Mouse (Mus musculus) midbrain, embryonic 13.5 days (tissue): Measurements from ENCODE around the gene Six3. TPM values are rescaled to one million over a fixed set of nuclear protein-coding genes. Genes with fewer than 3 reads are reported as not detected.
A peak's percentile ranks its signal among the peaks of the same experiment; 100 is the strongest.

ENCODE experiments used
- ATAC-seq: fragments of 200-750 bp; cut with Nextera tagmentation; 2 replicates; pipeline ENCODE4 v1.8.0; 2017; ENCODE audit warnings: mild to moderate bottlenecking, moderate TSS enrichment, moderate library complexity
- H3K27ac ChIP-seq: fragments of 300-500 bp; sonication (generic); 2 replicates; pipeline ENCODE4 v1.5.1; 2015; ENCODE audit warnings: inconsistent platforms, mild to moderate bottlenecking, moderate library complexity
- H3K27me3 ChIP-seq: fragments of 300-500 bp; sonication (generic); 2 replicates; pipeline ENCODE4 v1.6.1; 2015; ENCODE audit warnings: mild to moderate bottlenecking, inconsistent platforms
- H3K36me3 ChIP-seq: fragments of 300-500 bp; sonication (generic); 2 replicates; pipeline ENCODE4 v1.6.1; 2015; ENCODE audit warnings: mild to moderate bottlenecking, inconsistent platforms
- H3K4me1 ChIP-seq: fragments of 300-500 bp; sonication (generic); replicated peaks from 2 replicates; pipeline ENCODE4 v1.6.1; 2015; ENCODE audit warnings: inconsistent platforms
- H3K4me2 ChIP-seq: fragments of 300-500 bp; sonication (generic); replicated peaks from 2 replicates; pipeline ENCODE4 v1.6.1; 2015; ENCODE audit warnings: moderate library complexity, mild to moderate bottlenecking, inconsistent platforms
- H3K4me3 ChIP-seq: fragments of 300-500 bp; sonication (generic); replicated peaks from 2 replicates; pipeline ENCODE4 v1.5.1; 2015; ENCODE audit warnings: mild to moderate bottlenecking, inconsistent platforms
- H3K9ac ChIP-seq: fragments of 300-500 bp; sonication (generic); replicated peaks from 2 replicates; pipeline ENCODE4 v1.6.1; 2015; ENCODE audit warnings: mild to moderate bottlenecking, inconsistent platforms
- H3K9me3 ChIP-seq: fragments of 300-500 bp; sonication (generic); 2 replicates; pipeline ENCODE4 v1.6.1; 2016; ENCODE audit warnings: mild to moderate bottlenecking, inconsistent platforms
- WGBS: fragments of 180-500 bp; shearing (Covaris S2); methylation state at CpG from one replicate; pipeline ENCODE4 v1.1.7; 2015; 5-methylcytosine and 5-hydroxymethylcytosine counted together
- polyA plus RNA-seq: library from polyadenylated mRNA; unstranded; fragments of >200 nt; fragmentation: Nextera tagmentation; extraction: Ambion mirVana; gene quantifications from 2 replicates; pipeline ENCODE4 v1.2.1, GENCODE M21; 2015

The Six3 gene
- polyA plus RNA-seq, 1 experiment from 2014 or later: 21.9 TPM

DNA sequence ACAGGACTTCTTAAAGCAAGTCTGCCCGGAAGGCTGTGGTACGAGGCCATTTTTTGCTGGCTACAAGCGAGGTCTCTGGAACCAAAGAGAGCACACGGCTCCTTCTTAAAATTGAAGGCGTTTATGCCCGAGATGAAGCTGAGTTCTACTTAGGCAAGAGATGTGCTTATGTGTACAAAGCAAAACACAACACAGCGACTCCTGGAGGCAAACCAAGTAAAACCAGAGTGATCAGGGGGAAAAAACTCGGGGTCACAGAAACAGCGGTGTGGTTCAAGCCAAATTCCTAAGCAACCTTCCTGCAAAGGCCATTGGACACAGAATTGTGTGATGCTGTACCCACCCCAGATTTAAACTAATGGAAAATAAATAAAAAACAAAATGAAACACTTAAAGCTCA, 13.9 kb upstream of the Six3 start:
- Histone ChIP-seq H3K36me3 (no peaks in the 10 kb centered on the region), H3K9ac (no peak overlapping the region), H3K27ac (no peak overlapping the region), H3K9me3 (no peaks in the 10 kb centered on the region), H3K4me3 (no peak overlapping the region), H3K4me1 (no peaks in the 10 kb centered on the region), H3K4me2 (no peak overlapping the region), H3K27me3 (peaks cover 67% of the 10 kb centered on the region)
- ATAC-seq: no peak
- WGBS: 64% methylated on average over 9 of the region's 9 CpGs

DNA sequence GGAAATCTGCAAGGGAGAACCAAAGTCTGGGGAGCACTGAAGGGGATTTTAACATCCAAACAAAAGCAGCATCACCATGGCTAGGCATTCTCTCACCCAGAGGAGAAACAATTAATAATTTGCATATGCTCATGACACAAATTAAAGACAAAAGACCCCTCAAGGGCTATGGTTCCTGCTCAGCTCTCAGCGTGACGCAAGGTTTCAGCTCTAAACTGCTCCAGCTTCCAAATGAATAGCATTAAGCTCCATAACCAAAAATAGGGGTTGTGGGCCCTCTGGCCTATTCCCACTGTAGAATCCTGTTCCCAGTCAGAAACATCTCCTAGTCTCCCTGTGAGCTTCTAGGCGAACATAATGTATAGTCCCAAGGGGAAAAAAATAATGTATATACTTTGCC, 6.9 kb upstream of the Six3 start:
- Histone ChIP-seq H3K9ac (no peak overlapping the region), H3K4me2 (no peak overlapping the region), H3K27me3 (peaks cover 88% of the 10 kb centered on the region), H3K4me3 (no peak overlapping the region), H3K9me3 (no peaks in the 10 kb centered on the region), H3K4me1 (peaks cover 10% of the 10 kb centered on the region), H3K36me3 (no peaks in the 10 kb centered on the region), H3K27ac (peak overlapping the region; percentile 5; the same call in 1 of the 2 replicates)
- ATAC-seq: no peak
- 5% methylated on average over 3 of the region's 3 CpGs for WGBS

DNA sequence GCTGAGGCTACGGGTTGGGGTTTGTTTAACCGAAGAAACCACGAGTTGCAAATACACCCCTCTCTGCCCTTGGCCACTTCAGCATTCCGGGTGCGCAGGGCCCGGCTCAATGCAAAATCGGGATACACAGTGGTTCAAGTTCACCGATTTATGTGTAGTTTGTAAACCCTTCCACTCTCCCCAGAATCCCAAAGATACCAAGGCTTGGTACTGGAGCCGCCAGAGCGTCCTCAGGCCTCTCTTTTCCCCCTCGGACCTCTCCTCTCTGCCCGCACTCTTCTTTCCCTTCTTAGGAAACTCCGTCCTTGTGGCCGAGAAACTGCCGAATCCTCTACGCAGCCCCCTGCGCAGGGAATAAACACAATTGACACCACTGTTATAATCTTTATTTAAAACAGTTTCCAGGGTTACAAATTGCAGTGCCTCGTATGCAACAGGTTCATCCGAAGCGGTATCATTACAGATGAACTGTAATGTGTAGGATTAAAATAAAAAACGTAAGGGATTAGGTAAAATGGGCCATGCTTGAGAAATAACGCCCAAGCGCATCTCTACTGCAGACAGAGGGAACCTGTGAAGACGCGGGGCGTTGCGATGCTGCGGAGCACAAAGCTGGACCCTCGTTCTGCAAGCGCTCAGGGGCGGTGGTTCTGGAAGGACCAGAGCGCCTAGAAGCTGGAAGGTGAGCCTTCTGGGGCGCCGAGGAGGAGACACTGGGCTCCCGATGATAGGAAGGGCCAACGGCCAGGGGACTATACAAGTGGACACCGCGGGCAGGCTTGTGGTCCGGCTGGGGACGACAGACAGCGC, 5.6 kb upstream of the Six3 start:
- H3K9ac ChIP-seq: 0 out of 2 replicates have a peak overlapping the region, but pooled peaks have one; percentile 4
- no peak for ATAC-seq
- H3K27ac ChIP-seq: peak overlapping the region; percentile 77
- H3K9me3 ChIP-seq: no peaks in the 10 kb centered on the region
- peaks cover 88% of the 10 kb centered on the region for H3K27me3 ChIP-seq
- no peaks in the 10 kb centered on the region for H3K36me3 ChIP-seq
- peak overlapping the region; percentile 43 for H3K4me2 ChIP-seq
- peak overlapping the region; percentile 24; the same call in 1 of the 2 replicates for H3K4me3 ChIP-seq
- 1% methylated on average over 41 of the region's 41 CpGs for WGBS
- peaks cover 10% of the 10 kb centered on the region for H3K4me1 ChIP-seq

DNA sequence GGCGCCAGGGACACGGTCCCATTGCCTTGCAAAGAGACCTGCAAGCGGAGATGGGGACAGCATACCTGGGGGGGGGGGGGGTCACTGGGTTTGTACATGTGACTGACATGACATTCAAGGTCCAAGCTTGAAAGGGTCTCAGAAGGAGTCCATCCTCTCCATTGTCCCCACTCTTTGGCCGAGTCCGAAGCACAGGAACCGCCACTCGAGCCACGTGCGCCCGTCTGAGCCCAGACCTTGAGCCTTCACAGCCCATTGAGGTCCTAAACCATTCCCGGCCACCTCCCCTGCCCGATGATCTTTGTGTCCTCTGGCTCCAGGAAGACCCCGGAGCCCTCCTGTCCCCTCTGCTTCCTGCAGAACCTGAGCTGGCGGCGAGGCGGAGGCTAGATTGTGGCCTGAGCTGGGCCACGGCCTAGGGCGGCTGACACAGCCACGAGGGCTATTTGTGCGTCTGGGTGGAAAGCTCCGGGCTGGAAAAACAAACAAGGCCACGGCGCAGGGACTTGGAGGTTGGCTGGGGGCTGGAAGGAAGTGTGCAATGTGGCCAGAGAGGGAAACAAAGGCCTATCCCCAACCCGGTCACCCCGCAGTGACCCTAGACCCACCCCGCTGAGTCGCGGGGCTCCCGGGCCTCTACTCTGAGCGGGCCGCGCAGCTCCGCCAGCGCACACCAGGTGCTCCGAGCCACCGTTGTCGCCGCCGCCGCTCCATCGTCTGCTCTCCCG, 4.9 kb upstream of the Six3 start:
- Histone ChIP-seq H3K9me3 (no peaks in the 10 kb centered on the region), H3K4me1 (peaks cover 10% of the 10 kb centered on the region), H3K36me3 (no peaks in the 10 kb centered on the region), H3K27me3 (peaks cover 88% of the 10 kb centered on the region), H3K4me3 (peak overlapping the region; percentile 24), H3K4me2 (peak overlapping the region; percentile 43), H3K27ac (peak overlapping the region; percentile 77), H3K9ac (peak overlapping the region; percentile 48; the same call in 1 of the 2 replicates)
- peak; percentile 44; the same call in 1 of the 2 replicates for ATAC-seq
- 2% methylated on average over 42 of the region's 42 CpGs for WGBS

DNA sequence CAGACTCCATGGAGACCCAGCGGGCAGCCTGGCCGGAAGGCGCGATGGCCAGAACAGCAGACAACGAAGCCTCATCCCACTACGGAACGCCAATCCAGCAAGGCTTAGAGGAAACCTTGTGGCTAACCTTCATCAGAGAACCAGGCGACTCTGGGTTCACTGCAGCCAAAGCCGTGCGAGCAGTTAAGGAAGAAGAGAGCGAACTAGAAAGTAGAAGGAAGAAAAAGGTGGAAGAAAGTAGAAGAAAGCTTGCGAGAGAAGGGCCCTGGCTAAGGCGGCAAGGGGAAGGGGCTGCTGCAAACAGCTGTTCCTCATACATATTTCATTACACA, 4.3 kb upstream of the Six3 start:
- WGBS: under 1% methylated on average over 13 of the region's 13 CpGs

DNA sequence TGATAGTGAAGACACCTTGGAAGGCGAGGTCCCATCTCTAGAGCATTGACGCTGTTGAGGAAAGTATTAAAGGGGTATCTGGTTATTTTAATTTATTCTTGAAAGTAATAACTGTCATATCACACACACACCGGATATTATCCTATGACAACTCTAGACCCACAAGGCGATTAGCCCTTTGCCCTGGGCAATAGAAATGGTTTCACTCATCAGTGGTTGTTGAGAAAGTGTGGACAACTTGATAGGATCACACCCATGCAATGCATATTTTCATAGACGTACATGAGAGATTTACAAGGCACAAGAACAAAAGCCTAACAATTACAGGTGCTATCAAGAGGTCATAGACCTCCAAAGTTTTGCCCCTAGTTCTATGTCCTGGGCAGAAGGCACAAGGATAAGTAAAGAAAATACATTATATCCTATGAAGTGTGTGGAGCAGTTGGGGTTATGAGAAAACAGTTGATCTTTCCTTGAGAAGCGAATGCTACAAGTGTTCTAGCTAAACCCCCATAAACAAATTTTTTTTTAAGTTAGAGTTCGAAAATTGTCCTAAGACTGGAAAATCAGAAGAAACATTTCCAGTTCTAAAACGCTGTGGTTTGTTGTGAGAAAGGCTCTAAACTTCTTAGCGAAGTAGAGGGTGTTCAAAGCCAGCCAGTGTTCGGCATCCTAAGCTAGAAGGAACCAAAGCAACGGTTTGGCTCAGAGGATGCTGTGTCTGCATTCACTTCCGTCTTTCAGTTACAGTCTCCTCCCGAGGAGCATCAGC, 3.6 kb upstream of the Six3 start:
- Histone ChIP-seq H3K4me1 (peaks cover 13% of the 10 kb centered on the region), H3K9me3 (no peaks in the 10 kb centered on the region), H3K4me2 (peak overlapping the region; percentile 5), H3K27ac (peak overlapping the region; percentile 77; the same call in 1 of the 2 replicates), H3K36me3 (no peaks in the 10 kb centered on the region), H3K9ac (no peak overlapping the region), H3K4me3 (no peak overlapping the region), H3K27me3 (peaks cover 92% of the 10 kb centered on the region)
- ATAC-seq: no peak
- 14% methylated on average over 13 of the region's 13 CpGs for WGBS

More for the DNA sequence above, 4.3 kb upstream of the Six3 start:
- no peaks in the 10 kb centered on the region for H3K9me3 ChIP-seq
- ATAC-seq: no peak
- peak overlapping the region; percentile 43 for H3K4me2 ChIP-seq
- peak overlapping the region; percentile 77 for H3K27ac ChIP-seq
- no peaks in the 10 kb centered on the region for H3K36me3 ChIP-seq
- peak overlapping the region; percentile 24 for H3K4me3 ChIP-seq
- peaks cover 10% of the 10 kb centered on the region for H3K4me1 ChIP-seq
- peak overlapping the region; percentile 48; the same call in 1 of the 2 replicates for H3K9ac ChIP-seq
- H3K27me3 ChIP-seq: peaks cover 92% of the 10 kb centered on the region

DNA sequence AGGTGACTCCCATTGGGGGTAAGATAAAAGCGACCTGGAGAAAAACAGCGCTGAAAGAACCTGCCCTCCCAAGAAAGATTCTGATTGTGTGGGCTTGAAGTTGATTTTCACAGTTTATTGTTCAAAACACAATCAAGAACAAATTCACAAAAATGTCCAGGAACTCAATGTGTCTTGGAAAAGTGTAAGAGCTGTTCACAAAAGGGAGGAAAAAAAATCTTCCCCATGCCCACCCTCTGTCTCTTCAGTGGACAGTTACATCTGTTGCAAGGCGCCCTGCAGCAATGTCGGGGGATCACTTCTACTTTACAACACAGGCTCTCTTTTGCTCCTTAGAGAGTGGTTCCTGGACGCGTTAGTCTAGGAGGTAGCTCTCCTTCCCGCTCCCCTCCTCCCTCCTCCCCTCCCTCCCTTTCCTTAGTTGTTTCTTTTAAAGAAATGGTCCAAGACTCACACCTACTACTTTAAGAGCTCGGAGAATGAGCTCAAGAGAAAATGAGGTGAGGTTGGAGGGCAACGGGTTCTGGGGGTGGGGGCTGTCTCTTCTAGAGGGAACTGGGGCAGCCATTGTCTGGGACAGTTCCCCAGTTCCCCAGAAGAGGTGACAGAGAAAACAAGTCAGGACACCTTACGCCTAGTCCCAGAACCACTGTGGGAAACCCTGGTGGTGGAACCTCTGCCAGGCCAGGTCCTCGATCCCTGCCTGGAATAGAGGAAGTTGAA, 2.9 kb upstream of the Six3 start:
- H3K9ac ChIP-seq: 0 out of 2 replicates have a peak overlapping the region, but pooled peaks have one; percentile 19
- peak overlapping the region; percentile 41 for H3K27ac ChIP-seq
- H3K4me1 ChIP-seq: peaks cover 18% of the 10 kb centered on the region
- H3K27me3 ChIP-seq: peaks cover 92% of the 10 kb centered on the region
- 0 out of 2 replicates have a peak overlapping the region, but pooled peaks have one; percentile 5 for H3K4me3 ChIP-seq
- no peaks in the 10 kb centered on the region for H3K36me3 ChIP-seq
- no peaks in the 10 kb centered on the region for H3K9me3 ChIP-seq
- WGBS: 11% methylated on average over 11 of the region's 11 CpGs
- H3K4me2 ChIP-seq: peak overlapping the region; percentile 5
- no peak for ATAC-seq

DNA sequence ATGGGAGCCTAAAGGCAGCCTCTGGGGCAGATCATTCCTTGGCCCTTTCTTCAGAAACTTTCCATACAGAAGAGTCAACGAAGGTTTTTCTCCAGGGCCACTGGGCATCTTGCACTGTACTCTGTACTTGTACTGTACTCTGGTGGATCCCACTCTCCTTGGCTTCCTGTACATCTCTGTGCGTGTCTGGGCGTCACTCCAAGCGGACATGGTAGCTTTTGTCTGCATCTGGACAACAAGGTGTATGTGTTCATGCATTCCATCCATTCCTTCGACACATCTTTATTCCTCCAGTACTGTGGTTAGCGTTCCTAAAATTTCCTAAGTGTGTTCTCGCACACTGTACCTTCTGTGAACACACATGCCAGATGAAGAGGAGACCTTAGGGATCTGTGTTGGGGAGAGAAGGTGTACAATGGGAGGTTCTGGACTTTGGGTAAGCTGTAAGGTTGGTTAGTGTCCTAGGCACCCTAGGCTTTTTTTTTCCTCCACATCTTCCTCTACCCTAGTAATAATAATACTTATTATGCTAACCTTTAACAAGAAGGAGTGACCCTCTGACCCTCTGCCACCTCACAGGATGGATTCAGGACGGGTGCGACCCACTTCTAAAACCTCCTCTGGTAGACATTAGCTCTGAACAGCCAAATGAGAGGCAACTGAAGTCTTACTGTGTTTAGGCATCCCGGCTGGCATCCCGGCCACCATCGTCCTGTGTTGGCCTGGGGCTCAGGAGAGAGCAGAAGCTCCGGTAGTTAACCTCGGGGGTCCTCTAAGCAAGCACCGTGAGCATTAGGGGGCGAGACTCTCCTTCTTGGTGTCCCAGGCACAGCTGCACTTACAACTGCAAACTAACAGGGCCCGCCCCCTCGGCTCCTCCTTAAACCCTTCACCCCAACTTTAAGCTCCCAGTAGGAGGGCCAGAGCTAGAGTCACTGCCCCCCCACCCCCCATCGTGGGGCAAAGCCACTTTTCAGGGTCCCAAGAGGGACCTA, 1.6 kb upstream of the Six3 start:
- peak overlapping the region; percentile 53 for H3K4me2 ChIP-seq
- H3K9ac ChIP-seq: peak overlapping the region; percentile 56
- no peaks in the 10 kb centered on the region for H3K36me3 ChIP-seq
- peaks cover 15% of the 10 kb centered on the region for H3K4me1 ChIP-seq
- peak overlapping the region; percentile 88 for H3K27ac ChIP-seq
- H3K4me3 ChIP-seq: peak overlapping the region; percentile 39
- no peak for ATAC-seq
- WGBS: 13% methylated on average over 19 of the region's 19 CpGs
- peaks cover 95% of the 10 kb centered on the region for H3K27me3 ChIP-seq
- no peaks in the 10 kb centered on the region for H3K9me3 ChIP-seq

DNA sequence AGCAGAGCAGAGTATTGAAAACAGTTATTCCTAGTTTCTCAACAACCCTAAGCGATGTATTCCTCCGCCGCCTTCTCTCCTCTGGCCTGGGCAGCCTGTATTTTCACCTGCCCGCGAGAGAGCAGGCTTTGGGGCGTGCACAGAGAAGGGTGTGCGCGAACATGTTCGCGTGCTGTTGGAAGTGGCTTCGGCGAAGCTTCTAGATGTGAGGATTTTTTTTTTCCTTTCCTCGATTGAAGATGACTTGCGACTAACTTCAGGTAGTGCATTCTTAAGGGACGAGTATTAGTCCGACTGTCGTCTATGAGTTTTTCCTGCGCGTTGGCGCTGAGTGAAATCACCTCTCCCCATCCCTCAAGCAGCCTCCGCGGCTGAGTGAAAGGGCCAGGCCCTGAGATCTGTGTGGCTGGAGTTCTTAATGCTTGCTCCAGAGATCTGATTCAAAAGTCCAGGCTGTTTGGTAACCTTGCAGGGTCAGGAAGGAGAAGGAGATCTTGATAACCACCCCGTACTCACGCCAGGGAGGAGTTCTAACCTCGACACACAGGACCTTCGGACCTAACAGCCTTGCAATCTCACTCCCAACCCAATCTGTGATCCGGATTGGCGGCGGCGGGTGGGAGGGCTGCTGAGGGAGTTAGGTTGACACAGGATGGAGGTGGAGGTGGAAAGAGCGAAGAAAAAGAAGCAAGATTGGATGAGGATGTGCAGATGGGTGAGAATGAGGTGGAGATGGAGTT, 712 bp upstream of the Six3 start:
- Histone ChIP-seq H3K4me1 (peaks cover 16% of the 10 kb centered on the region), H3K36me3 (no peaks in the 10 kb centered on the region), H3K27ac (peak overlapping the region; percentile 88), H3K4me2 (peak overlapping the region; percentile 53), H3K27me3 (peaks cover 100% of the 10 kb centered on the region), H3K4me3 (peak overlapping the region; percentile 39), H3K9ac (peak overlapping the region; percentile 56), H3K9me3 (no peaks in the 10 kb centered on the region)
- 2% methylated on average over 31 of the region's 31 CpGs for WGBS
- no peak for ATAC-seq
